Comparison of ENCODE assay signal across 17 mouse cellular contexts in genomic region chr9:37067473-37067830, GRCm38 (mm10).
DNase-seq lines count a peak whose midpoint lies in the region; ATAC-seq and TF ChIP-seq lines count a peak whose summit lies in the region.
"Had no signal": no experiment of that assay in that cellular context is flagged by ENCODE, and none has a peak within 500 bp of the region (broad histone marks: within the 10 kb centered on the region; RNA-seq: fewer than 3 reads in every experiment).

No protein-coding gene starts in this region.

- 61% methylated on average over 5 of the region's 5 CpGs for WGBS in lung, embryonic 14.5 days
- 35% methylated on average over 5 of the region's 5 CpGs for WGBS in forebrain, embryonic 16.5 days
- 64% methylated on average over 5 of the region's 5 CpGs for WGBS in midbrain, embryonic 16.5 days

- DNase-seq in lung, embryonic 14.5 days = peak; percentile 54
- DNase-seq in lung, postnatal 4 days = no peak
- DNase-seq in brain, embryonic 14.5 days (ENCODE audit: low read depth) = peak; percentile 73
- DNase-seq in liver = no peak
- no peak for DNase-seq in layer of hippocampus, adult 18-20 months (ENCODE audit: low spot score in 2 of 2)
- DNase-seq: adrenal gland, adult 8-10 months; cerebellum, postnatal 10 days; kidney, adult 11 months; left cerebral cortex, postnatal 4 days; liver, postnatal 0 days; lung, postnatal 36 days; thymus, adult 18-20 months; thymus, postnatal 4 days had no signal

- no peak overlapping the region for H3K9ac ChIP-seq in lung, embryonic 14.5 days
- H3K9ac ChIP-seq in forebrain, embryonic 16.5 days (replicated peaks; ENCODE audit: low read depth, low read length) = no peak overlapping the region
- H3K9ac ChIP-seq in midbrain, embryonic 16.5 days (ENCODE audit: low read depth, low read length) = no peak overlapping the region
- H3K9ac ChIP-seq: embryonic facial prominence, embryonic 13.5 days; liver, postnatal 0 days; stomach, embryonic 15.5 days had no signal

- no peaks in the 10 kb centered on the region for H3K9me3 ChIP-seq in lung, embryonic 14.5 days (ENCODE audit: low read depth, low read length)
- H3K9me3 ChIP-seq in forebrain, embryonic 16.5 days (ENCODE audit: control insufficient read depth, low read length) = no peaks in the 10 kb centered on the region
- no peaks in the 10 kb centered on the region for H3K9me3 ChIP-seq in midbrain, embryonic 16.5 days (replicated peaks; ENCODE audit: control insufficient read depth, low read length, poor library complexity, severe bottlenecking)
- H3K9me3 ChIP-seq: embryonic facial prominence, embryonic 13.5 days; stomach, embryonic 15.5 days had no signal

- no peak for TF ChIP-seq POLR2A in brain, embryonic 14.5 days (IDR thresholded peaks at IDR 0.05; ENCODE audit: borderline replicate concordance, extremely low read depth, insufficient read depth, insufficient read length, poor library complexity, severe bottlenecking)

- H3K4me1 ChIP-seq in lung, embryonic 14.5 days (ENCODE audit: insufficient read depth) = no peaks in the 10 kb centered on the region
- peaks cover 14% of the 10 kb centered on the region for H3K4me1 ChIP-seq in forebrain, embryonic 16.5 days (replicated peaks; ENCODE audit: control insufficient read depth, insufficient read depth, low read length)
- H3K4me1 ChIP-seq in midbrain, embryonic 16.5 days (ENCODE audit: control insufficient read depth, insufficient read depth, low read length) = peaks cover 15% of the 10 kb centered on the region
- H3K4me1 ChIP-seq: embryonic facial prominence, embryonic 13.5 days; stomach, embryonic 15.5 days had no signal

- H3K27me3 ChIP-seq in lung, embryonic 14.5 days (ENCODE audit: insufficient read depth, low read length) = no peaks in the 10 kb centered on the region
- H3K27me3 ChIP-seq in forebrain, embryonic 16.5 days (replicated peaks; ENCODE audit: control insufficient read depth, insufficient read depth, low read length) = no peaks in the 10 kb centered on the region
- no peaks in the 10 kb centered on the region for H3K27me3 ChIP-seq in midbrain, embryonic 16.5 days (ENCODE audit: control insufficient read depth, insufficient read depth, low read depth, low read length)
- H3K27me3 ChIP-seq: embryonic facial prominence, embryonic 13.5 days; stomach, embryonic 15.5 days had no signal

- no peak for ATAC-seq in lung, embryonic 14.5 days (ENCODE audit: insufficient read depth)
- ATAC-seq in forebrain, embryonic 16.5 days = peak; percentile 41; the same call in 1 of the 2 replicates
- 0 out of 2 replicates have a peak, but pooled peaks have one; percentile 6 for ATAC-seq in midbrain, embryonic 16.5 days
- ATAC-seq: liver, postnatal 0 days had no signal

- no peak overlapping the region for H3K4me2 ChIP-seq in lung, embryonic 14.5 days
- no peak overlapping the region for H3K4me2 ChIP-seq in forebrain, embryonic 16.5 days (ENCODE audit: low read length)
- no peak overlapping the region for H3K4me2 ChIP-seq in midbrain, embryonic 16.5 days (ENCODE audit: low read length)
- H3K4me2 ChIP-seq: embryonic facial prominence, embryonic 13.5 days; stomach, embryonic 15.5 days had no signal

- H3K4me3 ChIP-seq in lung, embryonic 14.5 days (ENCODE audit: low read depth, low read length) = no peak overlapping the region
- no peak overlapping the region for H3K4me3 ChIP-seq in forebrain, embryonic 16.5 days (replicated peaks; ENCODE audit: low read length)
- no peak overlapping the region for H3K4me3 ChIP-seq in midbrain, embryonic 16.5 days (ENCODE audit: low read depth, low read length)
- H3K4me3 ChIP-seq: embryonic facial prominence, embryonic 13.5 days; stomach, embryonic 15.5 days had no signal

- H3K36me3 ChIP-seq in lung, embryonic 14.5 days (ENCODE audit: insufficient read depth) = no peaks in the 10 kb centered on the region
- no peaks in the 10 kb centered on the region for H3K36me3 ChIP-seq in forebrain, embryonic 16.5 days (ENCODE audit: control insufficient read depth, insufficient read depth)
- no peaks in the 10 kb centered on the region for H3K36me3 ChIP-seq in midbrain, embryonic 16.5 days (ENCODE audit: control insufficient read depth, insufficient read depth, low read length)
- H3K36me3 ChIP-seq: embryonic facial prominence, embryonic 13.5 days; stomach, embryonic 15.5 days had no signal

- no peak for TF ChIP-seq CTCF in lung, embryonic 14.5 days (IDR thresholded peaks at IDR 0.05; ENCODE audit: low read depth)
- no peak for TF ChIP-seq CTCF in brain, embryonic 14.5 days (IDR thresholded peaks at IDR 0.05; ENCODE audit: borderline replicate concordance, extremely low read depth, insufficient read depth, insufficient read length)

- H3K27ac ChIP-seq in lung, embryonic 14.5 days (ENCODE audit: low read depth) = no peak overlapping the region
- H3K27ac ChIP-seq in forebrain, embryonic 16.5 days (ENCODE audit: low read length) = no peak overlapping the region
- peak overlapping the region; percentile 57 for H3K27ac ChIP-seq in midbrain, embryonic 16.5 days (ENCODE audit: low read length)
- H3K27ac ChIP-seq: embryonic facial prominence, embryonic 13.5 days; stomach, embryonic 15.5 days had no signal

Comparison
In these comparisons a context has a peak if more than half of its experiments do, and no peak if none do; other contexts are left out.
1. DNase-seq: peak in lung, embryonic 14.5 days (single experiment) and brain, embryonic 14.5 days (single experiment); none in lung, postnatal 4 days (0 of 2), liver (single experiment) and layer of hippocampus, adult 18-20 months (0 of 2).